Mouse (Mus musculus): ENCODE results near the gene Zbtb22. TPM values are rescaled to one million over a fixed set of nuclear protein-coding genes. Genes with fewer than 3 reads are reported as not detected.

Gene Zbtb22
- polyA plus RNA-seq (2012; ENCODE audit: low replicate concordance) = 60.2 and 119 TPM in 2 replicates

DNA sequence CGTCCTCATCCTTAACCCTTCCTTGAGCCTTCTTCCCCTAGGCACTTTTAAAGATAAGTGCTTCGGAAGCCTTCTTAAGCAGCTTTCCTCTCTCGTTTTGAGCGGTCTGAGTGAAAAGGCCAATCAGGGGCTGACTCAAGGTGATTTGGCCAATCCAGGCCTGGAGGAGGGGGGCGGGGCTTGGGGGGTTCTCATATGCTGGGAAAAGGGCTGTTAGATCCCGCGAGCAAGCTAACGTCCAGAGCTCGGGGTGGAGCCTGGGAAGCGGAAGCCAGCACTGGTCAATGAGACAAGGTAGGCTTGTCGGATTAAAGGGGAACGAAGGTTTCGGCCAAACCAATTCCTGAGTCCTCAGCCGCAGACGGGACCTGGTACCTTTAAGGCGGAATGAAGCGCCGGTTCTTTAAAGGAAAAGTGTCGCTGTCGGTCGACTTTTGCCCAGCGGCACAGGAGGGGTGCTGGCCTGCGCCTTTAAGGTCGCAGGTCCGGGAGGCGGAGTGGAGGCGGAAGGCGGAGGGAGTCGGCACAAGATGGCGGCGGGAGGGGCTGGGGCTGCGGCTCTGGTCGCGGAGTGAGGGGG, at the start of gene Zbtb22, which contains the start of gene Tapbp:
Gene Zbtb22, plus strand, starts transcription at position 234 of the 580 bp plus-strand sequence.
Gene Tapbp, plus strand, starts transcription at position 229 of the 580 bp plus-strand sequence.

DNA sequence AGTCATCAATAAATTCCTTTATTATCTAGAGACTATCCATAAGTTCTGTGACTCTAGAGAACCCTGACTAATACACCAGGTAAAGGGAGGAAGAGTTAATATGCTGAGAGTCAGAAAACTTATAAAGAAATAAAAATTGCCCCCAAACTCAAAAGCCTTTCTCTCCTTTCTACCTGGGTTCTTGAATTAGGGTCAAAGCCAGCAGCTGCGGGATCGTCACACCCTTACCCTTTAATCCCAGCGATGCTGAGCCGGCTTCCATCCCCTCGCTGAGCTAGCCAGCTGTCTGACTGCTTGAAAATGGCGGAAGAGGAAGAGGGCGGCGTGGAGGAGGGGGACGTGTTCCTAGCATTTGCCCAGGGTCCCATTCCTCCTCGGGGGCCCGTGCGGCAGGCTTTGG, 42.2 kb upstream of the Zbtb22 start, which contains the start of gene Gm7029:
Gene Gm7029, plus strand, starts transcription at position 301 of the 400 bp plus-strand sequence.

DNA sequence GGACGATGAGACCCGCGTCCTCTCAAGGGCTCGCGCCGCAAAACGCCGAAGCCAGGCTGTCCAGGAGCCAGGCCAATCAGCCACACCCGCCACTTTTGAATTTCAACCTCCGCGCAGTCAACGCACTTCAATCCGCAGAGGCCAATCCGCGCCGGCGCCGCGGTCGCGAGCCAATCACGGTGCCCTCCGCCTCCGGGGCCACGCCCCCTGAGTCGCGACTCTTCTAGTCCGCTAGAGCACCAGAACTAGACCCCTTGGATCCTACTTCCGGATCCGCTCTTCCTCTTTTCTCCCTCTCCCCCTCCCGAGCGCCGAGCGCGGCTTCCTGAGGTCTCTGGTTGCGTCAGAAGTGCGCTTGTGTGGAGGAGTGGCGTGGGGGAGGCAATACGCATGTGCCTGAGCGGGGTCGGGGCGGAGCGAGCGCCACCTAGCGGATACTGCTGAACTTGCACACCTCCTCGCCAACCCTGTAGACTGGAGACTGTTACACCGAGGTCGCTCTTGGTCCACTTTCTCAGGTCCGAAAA, 25.1 kb upstream of the Zbtb22 start, which contains the start of gene Kifc1:
Gene Kifc1, minus strand, starts transcription at position 129 of the 527 bp plus-strand sequence.

DNA sequence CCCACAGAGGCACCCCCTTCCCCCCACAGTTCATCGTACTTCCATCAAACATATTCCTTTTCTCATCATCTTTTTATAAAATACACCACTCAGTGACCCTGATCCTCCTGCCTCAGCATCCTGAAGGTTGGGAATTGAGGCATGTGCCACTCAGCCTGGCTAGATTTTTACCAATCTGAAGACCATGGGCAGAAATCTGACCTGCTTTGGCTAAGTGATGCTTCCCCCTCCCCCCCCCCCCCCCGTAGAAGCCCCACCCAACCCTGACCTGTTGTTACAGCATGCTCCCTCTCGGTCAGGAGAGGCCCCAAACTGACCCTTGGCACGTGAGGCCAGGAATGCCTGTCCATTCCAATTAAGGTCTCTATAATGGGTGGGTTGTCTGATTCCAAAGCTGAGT, 10.9 kb upstream of the Zbtb22 start, which contains the start of gene Platr17:
Gene Platr17, plus strand, starts transcription at position 301 of the 400 bp plus-strand sequence.

DNA sequence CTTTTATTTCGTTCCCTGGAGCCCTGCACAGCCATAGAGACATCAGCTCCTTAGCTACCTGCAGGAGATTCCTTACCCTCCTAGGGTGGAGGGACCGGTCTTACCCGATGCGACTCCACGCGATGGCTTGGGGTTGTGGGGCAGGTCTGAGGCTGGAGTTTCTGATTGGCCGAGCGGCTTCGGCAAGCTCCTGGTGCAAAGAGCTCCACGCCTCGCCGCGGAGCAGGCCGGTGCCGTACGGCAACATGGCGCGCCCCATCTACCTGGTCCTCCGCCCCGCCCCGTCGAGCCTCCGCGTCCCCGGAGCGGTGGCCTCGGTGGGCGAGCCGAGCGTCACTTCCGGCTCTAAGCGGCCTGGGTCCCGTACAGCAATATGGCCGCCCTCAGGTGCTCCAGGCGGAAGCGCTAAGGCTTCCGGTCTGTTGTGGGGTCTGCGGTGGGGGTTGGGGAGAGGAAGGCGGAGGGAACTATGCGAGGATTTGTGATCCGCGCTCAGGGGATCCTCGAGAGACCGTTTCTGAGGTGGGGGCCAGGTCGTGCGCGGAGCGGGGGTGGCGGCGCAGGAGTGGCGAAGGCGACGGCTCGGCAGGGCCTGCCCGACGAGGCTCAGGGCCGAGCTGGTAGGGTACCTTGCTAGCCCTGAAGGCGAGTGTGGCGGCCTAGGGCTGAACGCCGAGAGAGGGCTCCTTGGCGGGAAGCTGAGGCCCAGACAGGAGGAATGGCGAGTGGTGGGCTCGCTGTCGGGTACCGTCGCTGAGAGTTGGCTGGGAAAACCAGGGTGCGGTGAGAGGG, 6.4 kb upstream of the Zbtb22 start, which contains the start of gene Daxx:
Gene Daxx, plus strand, starts transcription at position 338 of the 792 bp plus-strand sequence.

DNA sequence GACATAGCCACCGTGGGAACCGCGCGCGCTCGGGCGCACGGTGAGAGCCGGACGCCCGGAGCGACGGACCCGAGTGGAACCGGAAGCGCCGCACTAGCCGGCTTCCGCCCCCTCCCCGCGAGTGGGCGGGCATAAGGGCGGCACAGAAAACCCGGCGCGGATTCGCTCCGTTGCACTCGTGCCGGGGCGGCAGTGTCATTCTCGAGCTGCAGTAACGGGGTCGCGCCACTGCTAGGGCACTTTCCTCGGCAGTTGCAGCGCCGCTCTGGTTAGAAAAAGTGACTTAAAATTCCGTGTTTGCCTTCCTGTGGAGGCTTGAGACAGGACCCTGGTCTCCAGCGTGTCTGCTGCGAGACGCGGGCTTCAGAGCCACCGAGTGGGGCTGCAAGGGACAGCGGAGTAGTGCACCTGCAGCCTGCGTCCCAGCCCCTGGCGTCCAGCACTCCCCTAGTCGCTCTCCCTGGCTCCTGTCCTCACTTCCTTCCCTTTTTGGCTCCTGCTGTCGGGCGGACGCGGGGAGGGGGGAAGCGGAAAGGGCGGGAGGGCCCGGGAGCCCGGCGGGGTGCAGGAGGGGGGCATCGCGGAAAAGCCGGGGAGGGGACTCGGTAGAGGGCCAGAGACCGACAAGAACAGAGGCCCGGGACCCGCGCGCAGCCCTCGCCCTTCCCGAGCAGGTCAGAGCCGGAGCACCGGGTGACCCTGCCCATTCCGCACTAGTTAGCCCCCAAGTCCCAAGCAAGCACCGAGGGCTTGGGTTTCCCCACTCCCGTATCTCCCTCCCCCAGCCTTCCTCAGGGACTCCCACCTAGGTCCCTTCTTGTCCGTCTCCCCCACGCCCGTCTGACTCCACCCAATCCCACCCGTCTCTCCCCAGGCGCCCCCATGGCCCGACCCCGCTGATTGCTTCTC, 13.9 kb downstream of the Zbtb22 start, which contains the start of gene Rgl2:
Gene Rgl2, plus strand, starts transcription at position 173 of the 909 bp plus-strand sequence.

DNA sequence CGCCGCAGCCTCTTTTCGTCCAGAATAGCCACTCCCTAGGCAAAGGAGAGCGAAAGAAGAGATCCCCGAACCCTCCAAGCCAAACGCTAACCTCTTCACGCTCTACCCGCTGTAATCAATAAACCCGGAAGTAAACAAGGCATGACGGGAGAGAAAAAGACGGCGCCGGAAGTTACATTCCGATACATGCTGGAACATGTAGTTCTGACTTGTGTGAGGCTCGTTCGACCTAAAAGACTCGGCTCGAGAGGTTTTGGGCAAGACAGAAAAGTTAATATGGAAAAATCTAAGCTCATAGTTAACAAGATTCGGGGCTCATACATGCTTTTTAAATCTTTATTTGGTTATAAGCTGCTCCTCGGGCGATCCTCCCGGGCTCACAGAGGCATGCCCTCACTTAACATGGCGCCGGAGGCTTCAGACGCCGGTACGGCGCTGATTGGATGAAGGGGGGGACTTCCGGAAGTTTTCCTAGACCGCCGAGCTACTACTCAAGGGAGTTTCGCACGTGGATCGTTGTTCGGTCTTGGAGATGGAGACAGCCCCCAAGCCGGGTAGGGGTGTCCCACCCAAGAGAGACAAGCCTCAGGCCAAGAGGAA, 24.6 kb downstream of the Zbtb22 start, which contains the start of the genes Pfdn6 and Wdr46:
Gene Pfdn6, minus strand, starts transcription at position 138 of the 600 bp plus-strand sequence.
Gene Wdr46, plus strand, starts transcription at position 455 of the 600 bp plus-strand sequence.

DNA sequence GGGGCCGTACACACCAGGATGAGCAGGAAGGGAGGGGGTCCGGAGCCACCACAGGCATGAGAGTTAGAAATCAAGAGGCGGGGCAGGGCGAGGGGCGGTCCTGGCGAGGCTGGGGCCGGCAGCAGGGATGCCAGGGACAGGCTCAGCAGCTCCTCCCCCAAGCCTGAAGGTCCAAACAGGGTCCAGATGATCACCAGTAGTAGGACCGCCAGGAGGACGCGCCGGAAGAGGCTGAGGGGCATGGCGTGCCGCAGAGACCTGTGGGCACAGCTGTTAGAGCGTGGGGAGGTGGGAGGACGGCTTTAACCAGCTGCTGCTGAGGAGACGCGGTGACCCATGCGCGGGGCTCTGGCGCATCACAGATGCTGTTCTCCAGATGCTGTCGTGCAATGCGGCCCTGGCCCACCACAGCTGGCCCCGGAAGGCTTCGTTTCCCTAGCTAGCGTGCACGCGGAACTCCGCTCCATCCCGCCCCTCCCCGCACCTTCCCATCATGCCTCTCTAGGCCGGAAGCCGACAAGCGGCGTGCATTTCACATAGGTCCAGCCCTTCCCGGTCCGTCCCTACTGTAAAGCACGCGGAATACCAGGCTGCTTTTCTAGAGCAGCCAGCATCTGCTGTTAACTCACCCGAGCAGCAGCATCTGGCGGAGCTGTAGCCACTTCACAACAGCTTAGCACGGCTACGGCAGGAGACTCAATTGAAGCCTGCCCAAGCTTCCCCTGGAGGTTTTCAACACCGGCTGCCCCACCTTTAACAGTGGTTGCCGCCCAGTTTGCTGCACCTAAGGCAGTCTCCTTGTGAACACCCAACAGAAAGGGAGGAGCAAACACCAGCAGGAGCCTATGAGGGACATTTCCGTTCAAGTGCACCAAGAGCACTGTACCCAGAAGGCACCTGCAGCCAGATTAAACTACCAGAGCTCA, 35.6 kb downstream of the Zbtb22 start, which contains the start of gene B3galt4:
Gene B3galt4, minus strand, starts transcription at position 468 of the 926 bp plus-strand sequence.

DNA sequence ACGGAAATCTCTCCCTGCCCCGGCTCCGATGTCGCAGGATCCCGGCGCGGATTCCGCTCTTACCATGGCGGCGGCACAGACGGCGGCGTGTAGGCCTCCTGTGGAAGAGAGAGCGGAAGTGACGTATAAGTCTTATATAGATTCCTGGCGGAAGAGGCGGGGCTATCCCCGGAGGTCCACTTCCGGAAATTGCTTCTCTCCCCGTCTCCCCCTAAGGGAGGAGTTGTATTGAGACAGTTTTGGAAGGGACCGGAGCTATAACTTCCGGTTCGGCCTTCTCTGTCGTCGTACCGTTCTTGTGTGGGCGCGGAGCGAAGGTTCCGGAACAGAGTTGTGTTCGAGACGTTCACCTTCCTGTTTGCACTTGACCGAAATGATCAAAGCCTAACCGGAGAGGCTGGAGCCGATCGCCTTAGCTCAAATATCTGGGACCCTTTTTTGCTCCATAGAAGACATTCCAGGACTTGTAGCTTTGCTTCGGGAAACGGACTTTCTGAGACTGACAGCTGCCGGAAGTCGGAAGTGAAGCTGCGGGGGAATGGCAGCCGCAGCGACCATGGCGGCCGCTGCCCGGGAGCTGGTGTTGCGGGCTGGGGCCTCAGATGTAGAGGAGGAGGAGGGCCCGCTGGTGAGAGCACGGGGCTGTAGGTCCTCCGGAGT, 40.0 kb downstream of the Zbtb22 start, which contains the start of the genes Vps52 and Rps18:
Gene Vps52, plus strand, starts transcription at position 258 of the 660 bp plus-strand sequence.
Gene Rps18, minus strand, starts transcription at position 447 of the 660 bp plus-strand sequence.

Other genes starting within 250 kb of the Zbtb22 start
- gene Hnrnpm, start 229.0 kb upstream of the Zbtb22 start, polyA plus RNA-seq (2012; ENCODE audit: low replicate concordance) = 235 and 638 TPM in 2 replicates
- 32.8 and 113 TPM in 2 replicates for gene March2, start 197.2 kb upstream of the Zbtb22 start, polyA plus RNA-seq (2012; ENCODE audit: low replicate concordance)
- gene Rab11b, start 155.4 kb upstream of the Zbtb22 start, polyA plus RNA-seq (2012; ENCODE audit: low replicate concordance) = 96.5 and 233 TPM in 2 replicates
- 3.9 and 15.1 TPM in 2 replicates for gene Angptl4, start 134.1 kb upstream of the Zbtb22 start, polyA plus RNA-seq (2012; ENCODE audit: low replicate concordance)
- 2.1 and 3.0 TPM in 2 replicates for gene Kank3, start 105.4 kb upstream of the Zbtb22 start, polyA plus RNA-seq (2012; ENCODE audit: low replicate concordance)
- 128 and 1,150 TPM in 2 replicates for gene Rps28, start 91.3 kb upstream of the Zbtb22 start, polyA plus RNA-seq (2012; ENCODE audit: low replicate concordance)
- gene Ndufa7, start 91.3 kb upstream of the Zbtb22 start, polyA plus RNA-seq (2012; ENCODE audit: low replicate concordance) = 623 and 660 TPM in 2 replicates
- 29.9 and 33.2 TPM in 2 replicates for gene Cd320, start 72.8 kb upstream of the Zbtb22 start, polyA plus RNA-seq (2012; ENCODE audit: low replicate concordance)
- not detected in 2 replicates for gene Gm7029, start 42.1 kb upstream of the Zbtb22 start, polyA plus RNA-seq (2012; ENCODE audit: low replicate concordance)
- gene Kifc1, start 25.2 kb upstream of the Zbtb22 start, polyA plus RNA-seq (2012; ENCODE audit: low replicate concordance) = 74.4 and 87.4 TPM in 2 replicates
- not detected in 2 replicates for gene Platr17, start 10.8 kb upstream of the Zbtb22 start, polyA plus RNA-seq (2012; ENCODE audit: low replicate concordance)
- gene Daxx, start 6.5 kb upstream of the Zbtb22 start, polyA plus RNA-seq (2012; ENCODE audit: low replicate concordance) = 28.6 and 32.1 TPM in 2 replicates
- 473 and 728 TPM in 2 replicates for gene Tapbp, start within 50 bp of the Zbtb22 start, polyA plus RNA-seq (2012; ENCODE audit: low replicate concordance)
- 141 and 230 TPM in 2 replicates for gene Rgl2, start 13.6 kb downstream of the Zbtb22 start, polyA plus RNA-seq (2012; ENCODE audit: low replicate concordance)
- gene Pfdn6, start 24.4 kb downstream of the Zbtb22 start, polyA plus RNA-seq (2012; ENCODE audit: low replicate concordance) = 74.5 and 89.8 TPM in 2 replicates
- 94.9 and 266 TPM in 2 replicates for gene Wdr46, start 24.8 kb downstream of the Zbtb22 start, polyA plus RNA-seq (2012; ENCODE audit: low replicate concordance)
- 16.7 and 18.6 TPM in 2 replicates for gene B3galt4, start 35.6 kb downstream of the Zbtb22 start, polyA plus RNA-seq (2012; ENCODE audit: low replicate concordance)
- 51.6 and 65.2 TPM in 2 replicates for gene Vps52, start 39.9 kb downstream of the Zbtb22 start, polyA plus RNA-seq (2012; ENCODE audit: low replicate concordance)
- 29.1 and 64.5 TPM in 2 replicates for gene Rps18, start 40.1 kb downstream of the Zbtb22 start, polyA plus RNA-seq (2012; ENCODE audit: low replicate concordance)
- gene H2-K1, start 84.4 kb downstream of the Zbtb22 start, polyA plus RNA-seq (2012; ENCODE audit: low replicate concordance) = 253 and 752 TPM in 2 replicates
- gene Ring1, start 108.8 kb downstream of the Zbtb22 start, polyA plus RNA-seq (2012; ENCODE audit: low replicate concordance) = 42.1 and 63.7 TPM in 2 replicates
- 50.7 and 105 TPM in 2 replicates for gene H2-Ke6, start 112.2 kb downstream of the Zbtb22 start, polyA plus RNA-seq (2012; ENCODE audit: low replicate concordance)
- gene Slc39a7, start 115.8 kb downstream of the Zbtb22 start, polyA plus RNA-seq (2012; ENCODE audit: low replicate concordance) = 36.5 and 105 TPM in 2 replicates
- 269 and 299 TPM in 2 replicates for gene Rxrb, start 115.9 kb downstream of the Zbtb22 start, polyA plus RNA-seq (2012; ENCODE audit: low replicate concordance)
- 8.5 and 40.3 TPM in 2 replicates for gene Col11a2, start 123.5 kb downstream of the Zbtb22 start, polyA plus RNA-seq (2012; ENCODE audit: low replicate concordance)
- 9.6 and 71.7 TPM in 2 replicates for gene H2-Oa, start 176.4 kb downstream of the Zbtb22 start, polyA plus RNA-seq (2012; ENCODE audit: low replicate concordance)
- gene H2-DMa, start 203.6 kb downstream of the Zbtb22 start, polyA plus RNA-seq (2012; ENCODE audit: low replicate concordance) = 29.6 and 120 TPM in 2 replicates
- gene Brd2, start 206.7 kb downstream of the Zbtb22 start, polyA plus RNA-seq (2012; ENCODE audit: low replicate concordance) = 446 and 549 TPM in 2 replicates
- gene H2-DMb2, start 227.4 kb downstream of the Zbtb22 start, polyA plus RNA-seq (2012; ENCODE audit: low replicate concordance) = 73.6 and 78.6 TPM in 2 replicates
- gene H2-DMb1, start 237.2 kb downstream of the Zbtb22 start, polyA plus RNA-seq (2012; ENCODE audit: low replicate concordance) = 2.3 and 4.0 TPM in 2 replicates